Mouse (Mus musculus) kidney, postnatal 0 days (tissue): Measurements from ENCODE around the gene Rfesd. TPM values are rescaled to one million over a fixed set of nuclear protein-coding genes. Genes with fewer than 3 reads are reported as not detected.

Experiments used
- ATAC-seq: fragments of 200-750 bp; cut with Nextera tagmentation; replicated peaks from 2 replicates; pipeline ENCODE4 v1.8.0; 2017; ENCODE audit warnings: low read depth, moderate number of reproducible peaks, moderate TSS enrichment, moderate library complexity; ENCODE audit not compliant: low FRiP score
- DNase-seq: peaks from one replicate; pipeline ENCODE4 v3.0.0-alpha.2; 2016; ENCODE audit warnings: low spot score
- H3K27ac ChIP-seq: fragments of 300-500 bp; sonication (generic); 2 replicates; pipeline ENCODE4 v1.5.1; 2014; ENCODE audit warnings: mild to moderate bottlenecking
- H3K27me3 ChIP-seq: fragments of 300-500 bp; sonication (generic); 2 replicates; pipeline ENCODE4 v1.6.1; 2014; ENCODE audit warnings: low read length, mixed read lengths; ENCODE audit not compliant: insufficient read depth
- H3K36me3 ChIP-seq: fragments of 300-500 bp; sonication (generic); 2 replicates; pipeline ENCODE4 v1.6.1; 2014; ENCODE audit warnings: low read length, mixed read lengths; ENCODE audit not compliant: insufficient read depth
- H3K4me1 ChIP-seq: fragments of 300-500 bp; sonication (generic); replicated peaks from 2 replicates; pipeline ENCODE4 v1.6.1; 2014; ENCODE audit warnings: antibody characterized with exemption, low read length, mixed read lengths; ENCODE audit not compliant: insufficient read depth
- H3K4me2 ChIP-seq: fragments of 300-500 bp; sonication (generic); 2 replicates; pipeline ENCODE4 v1.6.1; 2014; ENCODE audit warnings: mild to moderate bottlenecking, low read length, moderate library complexity, mixed read lengths
- H3K4me3 ChIP-seq: fragments of 300-500 bp; sonication (generic); replicated peaks from 2 replicates; pipeline ENCODE4 v1.5.1; 2014; ENCODE audit warnings: low read depth, low read length
- H3K9ac ChIP-seq: fragments of 300-500 bp; sonication (generic); 2 replicates; pipeline ENCODE4 v1.6.1; 2014; ENCODE audit warnings: low read depth, low read length
- H3K9me3 ChIP-seq: fragments of 300-500 bp; sonication (generic); replicated peaks from 2 replicates; pipeline ENCODE4 v1.6.1; 2016; ENCODE audit warnings: low read length, inconsistent platforms, mixed read lengths
- CTCF ChIP-seq: IDR thresholded peaks from 2 replicates; pipeline ENCODE4 v1.5.1; 2016; ENCODE audit warnings: antibody characterized with exemption, low read depth, mild to moderate bottlenecking, moderate library complexity
- WGBS: fragments of 180-500 bp; shearing (Covaris S2); extraction: QIAGEN DNeasy Blood & Tissue Kit; methylation state at CpG from one replicate; pipeline ENCODE4 v1.1.7; 2014; 5-methylcytosine and 5-hydroxymethylcytosine counted together
- polyA plus RNA-seq: library from polyadenylated mRNA; unstranded; fragments of >200 nt; fragmentation: Nextera tagmentation; extraction: Ambion mirVana; gene quantifications from 2 replicates; pipeline ENCODE4 v1.2.1, GENCODE M21; 2015

Gene Rfesd
- polyA plus RNA-seq, 1 experiment from 2014 or later = 24.6 TPM

GRCm38 (mm10) chr13:76057267-76058069, 38.9 kb upstream of the Rfesd start:
- no peak overlapping the region for H3K4me3 ChIP-seq
- no peak for ATAC-seq
- 62% methylated on average over 10 of the region's 10 CpGs for WGBS
- H3K36me3 ChIP-seq = 0 out of 2 replicates have a peak, but pooled peaks cover 3% of the 10 kb centered on the region
- no peak overlapping the region for H3K27ac ChIP-seq
- no peak for TF ChIP-seq CTCF
- no peak overlapping the region for H3K9ac ChIP-seq
- 0 out of 2 replicates have a peak, but pooled peaks cover 12% of the 10 kb centered on the region for H3K4me1 ChIP-seq
- no peak overlapping the region for H3K4me2 ChIP-seq
- H3K27me3 ChIP-seq = peaks cover 14% of the 10 kb centered on the region
- no peaks in the 10 kb centered on the region for H3K9me3 ChIP-seq
- DNase-seq = no peak

DNA sequence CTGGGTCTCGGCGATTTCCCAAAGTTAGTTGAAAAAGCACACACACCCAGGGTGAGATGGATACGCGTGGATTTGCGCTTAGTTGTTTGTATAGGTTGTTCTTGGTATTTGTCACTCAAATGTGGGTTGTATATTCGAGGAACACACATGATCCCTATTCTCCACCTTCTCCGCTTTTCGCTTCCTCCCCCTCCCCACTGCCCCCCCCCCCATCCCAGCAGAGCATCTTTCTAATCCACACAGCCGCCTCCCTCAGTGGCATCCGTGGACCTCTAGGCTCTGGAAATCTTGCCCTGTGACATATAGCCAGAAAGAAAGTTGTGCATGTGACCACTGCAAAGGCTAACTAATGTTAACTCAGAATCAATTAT, 38.4 kb upstream of the Rfesd start, which contains the start of gene Gpr150:
Gpr150 (minus strand) TSS at position 101 of the 371 bp plus-strand sequence.
- 16% methylated on average over 10 of the region's 10 CpGs for WGBS
- peak within 1 kb of the TSS; percentile 48 for H3K4me3 ChIP-seq
- no peak for ATAC-seq
- H3K27ac ChIP-seq = no peak within 1 kb of the TSS
- peaks cover 14% of the 10 kb centered on the region for H3K27me3 ChIP-seq
- peak within 1 kb of the TSS; percentile 92 for H3K4me2 ChIP-seq
- H3K9ac ChIP-seq = peak within 1 kb of the TSS; percentile 25; the same call in 1 of the 2 replicates
- H3K4me1 ChIP-seq = 0 out of 2 replicates have a peak, but pooled peaks cover 12% of the 10 kb centered on the region
- no peaks in the 10 kb centered on the region for H3K36me3 ChIP-seq
- DNase-seq = no peak
- no peaks in the 10 kb centered on the region for H3K9me3 ChIP-seq
- TF ChIP-seq CTCF = no peak

DNA sequence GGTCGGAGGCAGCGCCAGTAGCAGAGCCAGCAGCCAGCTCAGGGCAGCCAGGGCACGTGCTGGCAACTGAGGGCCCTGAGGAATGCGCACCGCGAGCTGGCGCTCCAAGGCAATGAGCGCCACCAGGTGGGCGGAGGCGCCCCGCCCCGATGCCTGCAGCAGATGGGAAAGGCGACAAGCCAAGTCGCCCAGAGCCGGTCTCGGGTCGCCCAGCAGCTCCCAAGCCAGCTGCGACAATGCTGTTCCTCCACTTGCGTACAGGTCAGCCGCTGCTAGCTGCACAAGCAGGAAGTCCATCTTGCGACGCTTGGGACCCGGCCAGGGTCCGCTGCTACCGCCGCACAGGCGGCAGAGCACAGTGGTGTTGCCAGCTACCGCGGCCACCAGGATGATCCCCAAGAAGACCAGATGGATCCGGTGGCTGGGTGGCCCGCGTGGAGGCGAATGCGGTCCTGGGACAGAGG, 37.8 kb upstream of the Rfesd start:
- TF ChIP-seq CTCF = peak; percentile 61
- Histone ChIP-seq H3K9me3 (no peaks in the 10 kb centered on the region), H3K27ac (no peak overlapping the region), H3K27me3 (peaks cover 14% of the 10 kb centered on the region), H3K9ac (peak overlapping the region; percentile 25; the same call in 1 of the 2 replicates), H3K4me1 (0 out of 2 replicates have a peak, but pooled peaks cover 12% of the 10 kb centered on the region), H3K4me2 (peak overlapping the region; percentile 92), H3K4me3 (peak overlapping the region; percentile 48), H3K36me3 (no peaks in the 10 kb centered on the region)
- DNase-seq (peak; percentile 62), ATAC-seq (peak; percentile 89)
- WGBS = 0% methylated on average over 34 of the region's 34 CpGs

DNA sequence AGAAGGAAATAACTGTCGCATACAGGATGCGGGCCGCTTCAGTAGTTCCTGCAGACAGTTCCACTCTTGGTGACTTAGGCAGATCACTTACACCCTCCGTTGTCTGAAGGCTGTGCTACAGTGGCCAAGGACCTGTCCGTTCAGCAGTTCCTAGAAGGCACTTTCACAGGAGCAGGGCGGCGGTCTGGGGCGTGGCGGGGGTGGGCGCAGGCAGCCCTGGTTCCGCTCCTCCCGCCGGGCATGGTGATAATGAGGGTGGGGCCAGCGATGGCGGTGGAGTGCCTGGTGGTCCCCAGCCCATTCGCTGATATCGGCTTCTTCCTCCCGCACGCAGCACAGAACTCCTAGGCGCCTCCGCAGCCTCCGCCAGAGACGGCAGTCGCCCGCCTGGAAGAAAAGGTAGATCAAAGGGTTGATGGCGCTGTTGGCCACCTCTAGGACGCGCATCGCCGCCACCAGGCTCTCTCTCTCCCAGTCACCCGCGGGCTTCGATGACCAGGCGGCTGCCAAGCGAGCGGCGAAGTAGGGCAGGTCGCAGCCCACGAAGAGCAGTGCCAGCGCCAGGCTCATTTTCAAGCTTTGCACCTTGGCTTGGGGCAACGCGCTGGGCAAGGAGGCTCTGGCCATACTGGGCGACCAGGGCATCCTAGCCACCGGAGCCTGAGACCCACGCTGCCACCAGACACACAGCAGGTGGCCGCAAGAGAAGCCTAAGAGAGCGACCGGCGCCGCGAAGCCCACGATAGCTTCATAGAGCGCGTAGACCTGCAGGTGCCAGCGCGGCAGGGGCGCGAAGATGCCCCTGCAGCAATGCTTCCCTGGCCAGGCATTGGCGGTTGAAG, 37.1 kb upstream of the Rfesd start:
- no peaks in the 10 kb centered on the region for H3K9me3 ChIP-seq
- ATAC-seq = peak; percentile 56; the same call in 1 of the 2 replicates
- H3K4me3 ChIP-seq = peak overlapping the region; percentile 48
- WGBS = 2% methylated on average over 57 of the region's 59 CpGs
- 0 out of 2 replicates have a peak, but pooled peaks cover 12% of the 10 kb centered on the region for H3K4me1 ChIP-seq
- TF ChIP-seq CTCF = no peak
- no peaks in the 10 kb centered on the region for H3K36me3 ChIP-seq
- no peak overlapping the region for H3K27ac ChIP-seq
- peak overlapping the region; percentile 25; the same call in 1 of the 2 replicates for H3K9ac ChIP-seq
- peak; percentile 62 for DNase-seq
- H3K27me3 ChIP-seq = peaks cover 14% of the 10 kb centered on the region
- H3K4me2 ChIP-seq = peak overlapping the region; percentile 92

DNA sequence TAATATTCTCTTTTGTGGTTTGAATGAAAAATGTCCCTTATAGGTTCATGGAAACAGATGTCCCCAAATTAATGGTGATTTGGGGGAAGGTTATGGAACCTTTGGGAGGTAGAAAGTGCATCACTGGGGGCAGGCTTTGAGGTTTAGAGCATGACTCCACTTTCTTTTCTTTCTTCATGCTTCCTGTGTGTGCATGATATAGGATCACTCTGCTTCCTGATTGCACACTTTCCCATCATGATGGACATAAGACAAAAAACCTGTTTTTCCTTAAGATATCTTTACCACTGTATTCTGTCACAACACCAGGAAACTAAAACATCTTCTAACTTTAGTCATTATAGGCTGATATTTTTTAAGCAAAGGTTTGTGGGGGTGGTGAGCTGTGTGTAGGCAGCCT, 26.5 kb upstream of the Rfesd start:
- Histone ChIP-seq H3K9ac (no peak overlapping the region), H3K4me2 (no peak overlapping the region), H3K27ac (no peak overlapping the region), H3K36me3 (no peaks in the 10 kb centered on the region), H3K4me3 (no peak overlapping the region), H3K27me3 (no peaks in the 10 kb centered on the region), H3K9me3 (no peaks in the 10 kb centered on the region), H3K4me1 (no peaks in the 10 kb centered on the region)
- DNase-seq (no peak), ATAC-seq (no peak)
- TF ChIP-seq CTCF = no peak

DNA sequence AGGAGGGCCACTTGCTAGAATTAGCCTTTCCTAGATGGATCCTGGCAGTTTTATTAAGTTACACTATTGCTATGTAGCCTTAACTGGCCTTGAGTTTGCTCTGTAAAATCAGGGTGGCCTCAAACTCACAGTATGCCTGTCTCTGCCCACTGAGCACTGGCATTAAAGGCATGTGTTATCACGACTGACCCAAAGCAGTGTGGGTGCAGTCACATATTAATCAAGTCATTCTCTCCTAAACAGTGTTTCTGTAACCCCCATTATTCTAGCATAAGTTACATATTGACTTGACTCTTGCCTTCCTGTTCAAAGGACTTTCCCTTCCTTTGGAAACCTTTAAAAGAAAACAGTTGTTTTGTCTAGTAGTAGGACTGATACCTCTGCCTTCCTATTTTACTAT, 23.9 kb upstream of the Rfesd start:
- whole genome bisulfite sequencing = 51% methylated on average over 1 of the region's 1 CpGs
- Histone ChIP-seq H3K4me2 (no peak overlapping the region), H3K9me3 (no peaks in the 10 kb centered on the region), H3K9ac (no peak overlapping the region), H3K36me3 (no peaks in the 10 kb centered on the region), H3K27ac (no peak overlapping the region), H3K4me1 (no peaks in the 10 kb centered on the region), H3K4me3 (no peak overlapping the region), H3K27me3 (no peaks in the 10 kb centered on the region)
- no peak for ATAC-seq
- DNase-seq = no peak
- TF ChIP-seq CTCF = no peak
